Mouse (Mus musculus): ENCODE data around the gene D16Ertd472e. TPM values are rescaled to one million over a fixed set of nuclear protein-coding genes. Genes with fewer than 3 reads are reported as not detected.

Gene D16Ertd472e
- total RNA-seq, 2 experiments from 2014 or later, result 3.5 to 5.4 TPM

Other genes with a start within 250 kb of the D16Ertd472e start
- gene Btg3, start 199.5 kb downstream of the D16Ertd472e start, total RNA-seq (2021), result 1 to 10 TPM; 6.0 to 7.0 TPM

Data from heart, adult 18-20 months (tissue).